Mouse (Mus musculus) layer of hippocampus, adult 2 months (tissue): Measurements from ENCODE around the gene Gata5. TPM values are rescaled to one million over a fixed set of nuclear protein-coding genes. Genes with fewer than 3 reads are reported as not detected.

Experiments used
- DNase-seq, 2 experiments: peaks; one replicate each; pipeline ENCODE4 v3.0.0; 2022; ENCODE audit warnings: low spot score in 2 of 2
- H3K27ac ChIP-seq: fragments of 200-600 bp; 2 replicates; pipeline ENCODE4 v1.8.1; 2022
- H3K4me3 ChIP-seq: fragments of 200-600 bp; 2 replicates; pipeline ENCODE4 v1.8.1; 2022; ENCODE audit warnings: mild to moderate bottlenecking
- CTCF ChIP-seq: fragments of 200-600 bp; conservative IDR thresholded peaks from 2 replicates; pipeline ENCODE4 v1.8.1; 2022; ENCODE audit warnings: antibody characterized with exemption, mild to moderate bottlenecking, moderate library complexity
- long read RNA-seq, 2 experiments: library from polyadenylated mRNA; stranded (forward); transcript quantifications; one replicate each; pipeline ENCODE4 v2.0.0; 2021; ENCODE audit warnings: borderline mapping rate in 2 of 2
- total RNA-seq, 2 experiments: library from RNA; stranded (reverse); gene quantifications; 2 replicates each; pipeline ENCODE4 v1.2.3; 2021

Gata5 gene
- not detected for total RNA-seq
- long read RNA-seq, experiment 1: 0 reads
- long read RNA-seq, experiment 2: 0 reads

- Histone ChIP-seq H3K4me3 (peak within 1 kb of the TSS; percentile 23; the same call in 1 of the 2 replicates), H3K27ac (no peak within 1 kb of the TSS)
- DNase-seq: no peak
- no peak for TF ChIP-seq CTCF
Observed at GRCm38 (mm10) chr2:180334551-180334986, at the start of gene Gata5. Gene Gata5, minus strand, starts transcription at chr2:180334699.

GRCm38 (mm10) chr2:180376730-180377129 lies 42.2 kb upstream of the Gata5 start:
- no peak for DNase-seq
- no peak overlapping the region for H3K27ac ChIP-seq
- TF ChIP-seq CTCF: no peak
- no peak overlapping the region for H3K4me3 ChIP-seq

- TF ChIP-seq CTCF: no peak
- no peak for DNase-seq
- H3K4me3 ChIP-seq: no peak overlapping the region
- no peak overlapping the region for H3K27ac ChIP-seq
Observed at GRCm38 (mm10) chr2:180373256-180373655, 38.8 kb upstream of the Gata5 start.

GRCm38 (mm10) chr2:180368359-180368758 lies 33.9 kb upstream of the Gata5 start:
- TF ChIP-seq CTCF: no peak
- no peak overlapping the region for H3K4me3 ChIP-seq
- no peak overlapping the region for H3K27ac ChIP-seq
- DNase-seq: no peak

GRCm38 (mm10) chr2:180367350-180367749 lies 32.9 kb upstream of the Gata5 start:
- no peak for DNase-seq
- no peak overlapping the region for H3K4me3 ChIP-seq
- H3K27ac ChIP-seq: no peak overlapping the region
- no peak for TF ChIP-seq CTCF

GRCm38 (mm10) chr2:180363434-180363720 lies 28.9 kb upstream of the Gata5 start:
- Histone ChIP-seq H3K27ac (no peak overlapping the region), H3K4me3 (no peak overlapping the region)
- no peak for TF ChIP-seq CTCF
- no peak for DNase-seq

- no peak for TF ChIP-seq CTCF
- no peak overlapping the region for H3K4me3 ChIP-seq
- no peak for DNase-seq
- H3K27ac ChIP-seq: no peak overlapping the region
Observed at GRCm38 (mm10) chr2:180362585-180363433, 28.3 kb upstream of the Gata5 start.

GRCm38 (mm10) chr2:180359062-180359461 lies 24.6 kb upstream of the Gata5 start:
- Histone ChIP-seq H3K27ac (no peak overlapping the region), H3K4me3 (no peak overlapping the region)
- TF ChIP-seq CTCF: peak; percentile 68
- DNase-seq: peak in 1 of 2 experiments; percentile 13

- H3K4me3 ChIP-seq: no peak overlapping the region
- no peak overlapping the region for H3K27ac ChIP-seq
- peak; percentile 23 to 47 for DNase-seq
- TF ChIP-seq CTCF: peak; percentile 85
Observed at GRCm38 (mm10) chr2:180353338-180353737, 18.8 kb upstream of the Gata5 start.

- no peak overlapping the region for H3K4me3 ChIP-seq
- H3K27ac ChIP-seq: no peak overlapping the region
- TF ChIP-seq CTCF: peak; percentile 71
- DNase-seq: peak in 1 of 2 experiments; percentile 30
Observed at GRCm38 (mm10) chr2:180350700-180351099, 16.2 kb upstream of the Gata5 start.

- peak; percentile 92 for TF ChIP-seq CTCF
- no peak overlapping the region for H3K4me3 ChIP-seq
- peak; percentile 78 to 83 for DNase-seq
Observed at GRCm38 (mm10) chr2:180346820-180347497, 12.5 kb upstream of the Gata5 start.

GRCm38 (mm10) chr2:180343092-180343491 lies 8.6 kb upstream of the Gata5 start:
- Histone ChIP-seq H3K4me3 (no peak overlapping the region), H3K27ac (no peak overlapping the region)
- TF ChIP-seq CTCF: no peak
- DNase-seq: no peak

More at GRCm38 (mm10) chr2:180346820-180347497, 12.5 kb upstream of the Gata5 start:
- H3K27ac ChIP-seq: no peak overlapping the region

- no peak for DNase-seq
- H3K27ac ChIP-seq: no peak overlapping the region
- H3K4me3 ChIP-seq: no peak overlapping the region
- no peak for TF ChIP-seq CTCF
Observed at GRCm38 (mm10) chr2:180342189-180342588, 7.7 kb upstream of the Gata5 start.

GRCm38 (mm10) chr2:180341229-180341628 lies 6.7 kb upstream of the Gata5 start:
- Histone ChIP-seq H3K4me3 (no peak overlapping the region), H3K27ac (no peak overlapping the region)
- no peak for DNase-seq
- TF ChIP-seq CTCF: no peak
